Mouse (Mus musculus) liver, postnatal 0 days (tissue): ENCODE measurements around the gene Gusb.

Experiments
- CTCF ChIP-seq: sonication (generic); IDR thresholded peaks from 2 replicates; pipeline ENCODE4 v1.5.1; 2016; ENCODE audit warnings: antibody characterized with exemption, low read depth
- EP300 ChIP-seq: IDR thresholded peaks from 2 replicates; pipeline ENCODE4 v1.6.1; 2016; ENCODE audit warnings: antibody characterized with exemption, low read depth, mild to moderate bottlenecking

- no peak for TF ChIP-seq CTCF
- no peak for TF ChIP-seq EP300
Measured at GRCm38 (mm10) chr5:130019461-130019860, 16.6 kb upstream of the Gusb start.
